Mouse (Mus musculus) small intestine, adult 2 months (tissue): Measurements from ENCODE around the gene Add3. TPM values are rescaled to one million over a fixed set of nuclear protein-coding genes. Genes with fewer than 3 reads are reported as not detected.

Source experiments
- H3K27ac ChIP-seq: fragments of 200-500 bp; 2 replicates; pipeline ENCODE4 v1.5.1; 2012; ENCODE audit warnings: low read depth, low read length, control low read depth, inconsistent platforms; ENCODE audit not compliant: insufficient read depth
- H3K27me3 ChIP-seq: fragments of 200-500 bp; 2 replicates; pipeline ENCODE4 v1.6.1; 2012; ENCODE audit warnings: mild to moderate bottlenecking, moderate library complexity, low read length, inconsistent platforms; ENCODE audit not compliant: control insufficient read depth, insufficient read depth
- H3K36me3 ChIP-seq: fragments of 200-500 bp; 2 replicates; pipeline ENCODE4 v1.6.1; 2012; ENCODE audit warnings: mild to moderate bottlenecking, low read length, control low read depth, inconsistent platforms; ENCODE audit not compliant: control insufficient read depth, insufficient read depth
- H3K4me1 ChIP-seq: fragments of 200-500 bp; 2 replicates; pipeline ENCODE4 v1.6.1; 2012; ENCODE audit warnings: low read length, inconsistent platforms, mixed read lengths; ENCODE audit not compliant: control insufficient read depth, insufficient read depth, insufficient read length
- H3K4me3 ChIP-seq: fragments of 200-500 bp; 2 replicates; pipeline ENCODE4 v1.5.1; 2012; ENCODE audit warnings: low read depth, mild to moderate bottlenecking, control low read depth, inconsistent platforms, low read length, moderate library complexity
- CTCF ChIP-seq: fragments of 200-500 bp; IDR thresholded peaks from 2 replicates; pipeline ENCODE4 v1.5.1; 2012; ENCODE audit warnings: low read depth, mild to moderate bottlenecking, control low read depth, inconsistent platforms, low read length, moderate library complexity, mixed read lengths; ENCODE audit not compliant: insufficient replicate concordance, insufficient read length; ENCODE audit errors: extremely low read depth
- POLR2A ChIP-seq: fragments of 200-500 bp; IDR thresholded peaks from 2 replicates; pipeline ENCODE4 v1.6.1; 2012; ENCODE audit warnings: low read depth, mild to moderate bottlenecking, control low read depth, inconsistent platforms, low read length, moderate library complexity
- WGBS: fragments of 180-500 bp; shearing (Covaris S2); methylation state at CpG from one replicate; pipeline ENCODE4 v1.1.7; 2018; 5-methylcytosine and 5-hydroxymethylcytosine counted together
- polyA plus RNA-seq: library from polyadenylated mRNA; depleted of rRNA; stranded (reverse); fragments of >200 nt; gene quantifications from 2 replicates; pipeline ENCODE4 v1.2.3, GENCODE M21; 2012

Add3 gene
- polyA plus RNA-seq, 1 experiment, result 20.2 TPM

DNA sequence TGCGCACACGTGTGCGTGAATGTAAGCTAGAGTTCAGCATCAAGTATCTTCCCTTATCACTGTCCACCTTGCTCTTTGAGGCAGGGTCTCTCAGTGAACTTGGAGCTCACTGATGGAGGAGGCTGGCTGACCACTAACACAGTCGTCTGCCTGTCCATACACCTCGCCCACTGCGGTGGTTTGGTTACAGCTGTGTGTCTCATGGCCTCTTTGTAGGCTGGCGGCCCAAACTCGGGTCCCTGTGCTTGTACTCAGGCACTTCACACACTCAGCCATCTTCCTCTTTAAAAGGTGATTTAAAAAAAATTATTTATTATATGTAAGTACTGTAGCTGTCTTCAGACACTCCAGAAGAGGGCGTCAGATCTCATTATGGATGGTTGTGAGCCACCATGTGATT is 59.5 kb downstream of the Add3 start:
- no peak overlapping the region for H3K27ac ChIP-seq
- 87% methylated on average over 9 of the region's 9 CpGs for WGBS

DNA sequence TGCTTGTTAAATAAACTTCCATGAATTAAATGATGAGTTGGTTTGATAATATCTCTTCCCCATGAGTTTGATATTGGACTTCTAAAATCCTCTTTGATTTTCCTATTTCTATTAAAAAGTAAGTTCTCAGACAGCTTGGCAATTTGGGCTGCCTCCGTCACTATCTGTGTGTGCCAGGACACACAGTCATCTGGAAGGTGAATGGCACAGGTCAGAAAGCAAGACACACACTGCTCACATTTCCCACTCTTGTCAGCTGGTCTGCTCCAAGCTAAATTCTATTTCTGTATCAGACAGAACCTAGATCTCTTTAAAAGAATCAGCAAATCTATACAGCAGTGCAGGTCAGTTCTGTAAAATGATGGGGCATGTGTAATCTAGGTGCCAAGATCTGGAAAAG is 61.9 kb downstream of the Add3 start:
- 0 out of 2 replicates have a peak, but pooled peaks cover 2% of the 10 kb centered on the region for H3K4me1 ChIP-seq
- H3K36me3 ChIP-seq, result peaks cover 10% of the 10 kb centered on the region
- no peak overlapping the region for H3K27ac ChIP-seq
- TF ChIP-seq POLR2A (no peak), CTCF (no peak)
- no peaks in the 10 kb centered on the region for H3K27me3 ChIP-seq
- 96% methylated on average over 1 of the region's 1 CpGs for WGBS
- H3K4me3 ChIP-seq, result no peak overlapping the region

More for the DNA sequence above, 59.5 kb downstream of the Add3 start:
- Histone ChIP-seq H3K36me3 (peaks cover 12% of the 10 kb centered on the region), H3K4me1 (peaks cover 4% of the 10 kb centered on the region; the same call in 1 of the 2 replicates), H3K27me3 (no peaks in the 10 kb centered on the region), H3K4me3 (no peak overlapping the region)
- TF ChIP-seq POLR2A (no peak), CTCF (no peak)

DNA sequence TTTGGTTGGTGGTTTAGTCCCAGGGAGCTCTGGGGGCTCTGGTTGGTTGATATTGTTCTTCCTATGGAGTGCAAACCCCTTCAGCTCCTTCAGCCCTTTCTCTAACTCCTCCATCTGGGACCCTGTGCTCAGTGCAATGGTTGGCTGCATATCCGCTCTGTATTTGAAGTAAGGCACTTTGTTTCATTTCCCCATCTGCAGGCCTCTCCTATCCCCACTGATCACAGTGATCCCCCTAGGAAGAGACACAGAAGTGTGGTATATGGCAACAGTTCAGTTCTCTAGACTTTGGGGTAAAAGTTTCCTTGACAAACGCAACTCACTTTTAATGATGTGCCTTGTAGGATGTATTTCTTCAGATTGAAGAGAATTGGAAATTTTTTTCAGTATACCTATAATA is 66.7 kb downstream of the Add3 start:
- TF ChIP-seq POLR2A, result no peak
- no peak for TF ChIP-seq CTCF
- 88% methylated on average over 2 of the region's 2 CpGs for WGBS
- no peak overlapping the region for H3K27ac ChIP-seq
- peaks cover 5% of the 10 kb centered on the region; the same call in 1 of the 2 replicates for H3K4me1 ChIP-seq
- H3K27me3 ChIP-seq, result no peaks in the 10 kb centered on the region
- no peak overlapping the region for H3K4me3 ChIP-seq
- peaks cover 4% of the 10 kb centered on the region; the same call in 1 of the 2 replicates for H3K36me3 ChIP-seq

DNA sequence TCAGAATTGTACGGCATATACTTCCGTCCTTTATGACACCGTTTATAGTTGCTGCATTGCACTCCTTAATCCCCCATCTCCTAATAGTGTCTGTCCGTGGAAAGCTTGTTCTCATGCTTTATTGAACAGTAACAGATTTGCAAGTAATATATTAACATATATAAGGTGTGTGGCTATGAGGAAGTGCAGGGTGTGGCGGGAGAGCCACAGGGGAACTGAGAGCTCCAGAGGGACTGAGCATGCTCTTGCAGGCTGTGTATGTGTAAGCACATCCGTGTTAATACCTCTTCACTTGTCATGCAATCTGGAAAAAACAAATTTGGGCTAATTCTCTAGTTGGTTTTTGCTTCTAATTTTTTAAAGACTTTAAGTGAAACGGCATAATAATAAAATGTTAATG is 68.6 kb downstream of the Add3 start:
- Histone ChIP-seq H3K27me3 (no peaks in the 10 kb centered on the region), H3K27ac (0 out of 2 replicates have a peak overlapping the region, but pooled peaks have one; percentile 2), H3K4me1 (peaks cover 5% of the 10 kb centered on the region; the same call in 1 of the 2 replicates), H3K36me3 (peaks cover under 1% of the 10 kb centered on the region; the same call in 1 of the 2 replicates), H3K4me3 (no peak overlapping the region)
- TF ChIP-seq CTCF (no peak), POLR2A (no peak)
- WGBS, result 26% methylated on average over 7 of the region's 7 CpGs

DNA sequence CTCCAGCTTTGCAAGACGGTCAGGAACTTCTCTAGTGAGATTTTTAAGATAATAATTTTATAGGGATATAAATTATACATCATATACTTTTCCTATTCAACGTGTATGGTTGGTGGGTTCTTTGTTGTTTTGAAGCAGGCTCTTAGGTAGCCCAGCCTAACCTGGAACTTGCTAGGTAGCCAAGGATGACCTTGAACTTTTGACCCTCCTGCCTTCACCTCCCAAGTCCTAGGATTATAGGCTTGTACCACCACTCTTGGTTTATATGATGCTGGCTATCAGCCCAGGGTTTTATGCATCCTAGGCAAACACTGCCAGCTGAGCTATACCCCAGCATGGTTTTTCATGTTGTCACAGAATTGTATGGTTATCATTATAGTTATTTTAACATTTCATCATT is 70.0 kb downstream of the Add3 start:
- no peak for TF ChIP-seq POLR2A
- WGBS, result 34% methylated on average over 2 of the region's 2 CpGs
- Histone ChIP-seq H3K27ac (no peak overlapping the region), H3K36me3 (no peaks in the 10 kb centered on the region), H3K4me3 (no peak overlapping the region), H3K4me1 (peaks cover 5% of the 10 kb centered on the region; the same call in 1 of the 2 replicates), H3K27me3 (no peaks in the 10 kb centered on the region)

DNA sequence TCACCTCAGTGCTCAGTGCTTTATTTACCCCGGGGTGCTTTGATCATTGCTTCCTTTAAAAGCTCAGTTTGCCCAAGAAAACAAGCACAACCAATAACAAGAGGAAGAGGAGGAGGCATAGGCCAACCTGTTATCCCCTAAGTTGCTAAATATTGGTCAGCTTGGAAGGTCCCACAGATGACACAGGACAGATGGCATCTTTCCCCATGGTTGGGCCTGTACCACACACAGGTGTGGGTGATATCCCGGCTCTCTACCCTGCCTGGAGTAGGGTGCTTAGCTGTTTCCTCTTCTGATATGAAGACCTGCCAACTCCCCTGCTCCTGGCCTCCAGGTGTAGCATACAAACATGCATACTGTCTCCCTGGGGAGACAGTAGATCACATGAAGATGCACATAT is 75.1 kb downstream of the Add3 start:
- Histone ChIP-seq H3K27me3 (no peaks in the 10 kb centered on the region), H3K4me3 (no peak overlapping the region), H3K27ac (no peak overlapping the region), H3K4me1 (no peaks in the 10 kb centered on the region), H3K36me3 (peaks cover 21% of the 10 kb centered on the region)
- TF ChIP-seq POLR2A (no peak), CTCF (no peak)
- 41% methylated on average over 2 of the region's 2 CpGs for WGBS

DNA sequence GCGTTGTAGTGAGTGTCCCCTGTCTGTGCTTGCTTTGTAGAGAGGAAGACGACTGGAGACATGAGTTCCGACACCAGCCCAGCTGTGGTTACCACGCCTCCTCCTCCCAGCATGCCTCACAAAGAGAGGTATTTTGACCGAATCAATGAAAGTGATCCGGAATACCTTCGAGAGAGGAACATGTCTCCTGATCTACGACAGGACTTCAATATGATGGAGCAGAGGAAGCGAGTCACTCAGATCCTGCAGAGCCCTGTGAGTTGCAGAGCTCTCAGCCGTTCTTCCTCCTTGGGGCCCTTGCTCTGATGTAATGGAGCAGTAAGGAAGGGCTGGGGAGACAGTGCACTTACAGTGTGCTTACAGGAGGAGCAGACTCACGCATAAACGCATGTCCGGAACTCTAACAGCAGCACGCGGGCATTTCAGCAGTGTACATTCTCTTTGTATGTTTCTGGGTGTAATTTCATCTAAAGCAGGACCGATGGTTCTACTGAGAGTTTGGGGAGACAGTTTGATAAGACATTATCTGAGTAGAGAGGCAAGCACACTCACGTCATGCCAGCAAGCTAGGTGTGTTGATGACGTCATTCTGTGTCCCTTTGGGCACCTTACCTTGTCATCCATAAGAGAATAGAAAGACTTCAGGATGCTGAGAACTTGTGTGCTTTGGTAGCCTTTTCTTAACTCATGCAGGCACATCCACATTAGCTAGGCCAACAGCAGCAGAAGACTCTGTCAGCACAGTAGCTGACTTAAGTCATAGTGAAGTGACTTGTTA is 76.7 kb downstream of the Add3 start:
- 79% methylated on average over 18 of the region's 18 CpGs for WGBS
- Histone ChIP-seq H3K4me3 (0 out of 2 replicates have a peak overlapping the region, but pooled peaks have one; percentile 4), H3K27ac (no peak overlapping the region), H3K4me1 (no peaks in the 10 kb centered on the region), H3K27me3 (no peaks in the 10 kb centered on the region), H3K36me3 (peaks cover 21% of the 10 kb centered on the region)
- TF ChIP-seq POLR2A (no peak), CTCF (no peak)
